Mouse (Mus musculus): ENCODE results near the gene Fyb2.

Gene Fyb2

DNA sequence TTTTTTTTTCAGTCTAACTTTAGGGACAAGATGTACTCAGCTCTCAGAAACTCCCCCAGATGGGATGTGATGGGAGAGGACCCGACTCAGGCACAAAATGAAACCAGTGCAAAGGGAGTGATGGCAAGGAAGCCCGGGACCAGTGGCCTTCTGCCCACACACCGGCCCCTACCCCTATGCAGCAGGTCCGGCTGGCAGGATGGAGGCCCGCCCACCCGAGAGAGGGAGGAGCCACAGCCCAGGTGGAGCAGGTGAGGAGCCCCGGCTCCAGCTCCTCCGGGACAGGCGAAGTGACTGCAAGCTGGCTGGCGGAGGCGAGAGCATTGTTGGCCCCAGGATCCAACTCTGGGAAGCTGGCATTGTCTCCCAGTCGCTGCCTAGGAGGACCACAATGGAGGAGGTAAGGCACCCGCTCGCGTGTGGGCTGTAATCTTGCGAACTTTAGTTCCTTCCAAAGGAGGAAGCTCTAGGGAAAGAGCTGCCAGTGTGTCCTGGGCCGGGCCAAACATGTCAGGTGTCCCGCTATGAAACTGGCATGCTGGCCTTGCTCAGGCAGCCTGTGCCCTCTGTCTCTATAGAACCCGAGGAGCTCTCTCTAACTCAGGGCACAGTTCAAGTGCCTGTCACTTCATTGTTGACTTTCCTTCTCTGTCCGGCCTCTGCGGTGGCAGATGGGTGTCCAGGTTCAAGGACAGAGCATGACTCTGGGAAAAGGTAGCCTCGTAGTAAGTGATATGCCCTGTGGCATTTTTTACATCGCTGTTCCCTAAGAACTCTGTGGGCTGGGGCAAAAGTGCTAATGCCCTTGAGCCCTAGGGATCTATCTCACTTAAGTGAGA, at the start of gene Fyb2:
Fyb2 (plus strand) TSS at position 166 of the 839 bp plus-strand sequence.
- no peak for DNase-seq

DNA sequence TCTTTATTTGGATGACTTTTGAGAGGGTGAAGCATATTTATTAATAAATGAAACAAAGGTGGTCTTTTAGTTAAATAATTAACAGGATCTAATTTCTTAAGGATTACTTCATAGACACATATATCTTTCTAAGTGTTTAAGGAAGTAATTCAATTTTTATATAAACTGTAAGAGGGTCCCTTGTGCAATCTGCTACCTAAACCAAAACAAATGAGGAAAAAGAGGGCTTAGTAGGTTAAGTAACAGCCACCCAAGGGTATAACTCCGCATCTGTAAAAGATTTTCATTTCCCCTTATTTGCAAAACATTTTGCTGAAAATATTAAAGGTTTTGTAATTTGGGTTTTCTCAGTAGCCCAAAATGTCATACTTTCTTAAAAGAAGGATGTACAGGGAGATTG, 48.9 kb upstream of the Fyb2 start:
- DNase-seq: no peak

DNA sequence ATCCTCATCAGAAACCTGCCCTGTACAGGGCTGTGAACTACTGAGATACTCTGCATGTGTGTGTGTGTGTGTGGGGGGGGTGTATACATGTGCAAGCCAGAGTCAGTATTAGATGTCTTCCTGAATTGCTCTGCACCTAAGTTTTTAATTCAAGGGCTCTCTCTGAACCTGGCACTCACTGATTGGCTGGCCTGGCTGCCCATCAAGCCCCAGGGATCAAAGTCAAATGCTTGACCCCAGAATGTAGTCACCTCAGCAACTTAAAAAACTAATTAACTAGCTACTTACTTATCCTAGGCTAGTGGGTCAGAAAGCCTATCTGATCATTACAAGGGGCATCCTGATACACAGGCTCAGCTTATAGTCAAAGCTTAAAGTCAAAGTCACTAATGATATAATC, 43.7 kb upstream of the Fyb2 start:
- DNase-seq: no peak

DNA sequence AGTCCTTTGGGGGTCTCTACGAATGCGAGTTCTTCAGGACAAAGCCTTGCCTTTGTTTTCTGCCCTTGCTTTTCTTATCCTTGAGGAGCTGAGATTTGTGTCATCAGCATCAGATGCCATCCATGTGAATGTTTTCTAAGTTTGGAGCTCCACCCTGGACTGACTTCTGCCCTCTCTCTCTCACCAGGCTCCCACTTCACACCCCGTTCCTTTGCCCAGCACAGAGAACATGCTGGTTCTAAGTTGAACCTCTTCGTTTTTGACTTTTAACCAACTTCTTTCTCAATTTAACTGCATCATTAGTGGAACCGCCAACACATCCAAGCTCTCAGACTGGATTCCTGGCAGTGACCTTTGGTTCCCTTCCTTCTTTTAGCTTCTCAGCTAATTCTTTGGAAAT, 43.1 kb upstream of the Fyb2 start:
- no peak for DNase-seq

DNA sequence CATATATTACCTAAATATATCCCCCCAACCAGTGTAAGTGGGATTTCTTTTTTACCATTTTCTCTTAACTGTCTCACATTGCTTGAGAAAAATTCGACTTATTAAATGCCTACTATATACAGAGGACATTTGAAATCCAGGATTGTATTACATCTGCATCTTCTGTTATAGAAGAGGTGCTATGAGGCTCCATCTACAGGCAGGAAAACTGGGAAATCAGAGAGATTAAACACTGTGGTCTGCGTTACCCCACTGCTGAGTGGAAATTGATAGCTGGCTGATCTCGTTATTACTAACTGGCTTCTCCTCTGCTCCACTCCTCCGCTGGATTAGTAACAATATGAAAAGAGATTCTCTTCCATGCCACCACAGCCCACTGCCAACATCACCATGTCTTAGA, 37.4 kb upstream of the Fyb2 start:
- DNase-seq: no peak

DNA sequence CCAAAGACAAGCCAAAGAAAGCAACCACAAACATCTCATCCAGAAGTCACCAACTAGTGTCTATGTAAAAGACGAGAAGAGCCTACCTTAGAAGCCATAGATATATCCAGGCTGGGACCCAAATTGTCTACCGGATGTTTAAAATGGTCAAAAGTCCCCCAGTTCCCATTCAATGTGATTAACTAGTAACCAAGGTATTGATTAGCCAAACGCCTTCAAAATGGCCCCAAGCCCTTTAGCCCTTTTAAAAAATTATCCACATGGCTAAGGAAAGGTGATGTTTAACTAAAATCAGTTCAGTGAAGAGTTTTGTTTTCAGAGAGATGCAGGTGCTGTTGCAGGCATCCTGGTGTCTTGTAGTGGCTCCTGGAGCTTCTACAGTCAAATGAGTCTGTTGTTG, 36.9 kb upstream of the Fyb2 start, which contains the start of gene C8a:
C8a (minus strand) TSS at position 76 of the 400 bp plus-strand sequence.
- DNase-seq: no peak

DNA sequence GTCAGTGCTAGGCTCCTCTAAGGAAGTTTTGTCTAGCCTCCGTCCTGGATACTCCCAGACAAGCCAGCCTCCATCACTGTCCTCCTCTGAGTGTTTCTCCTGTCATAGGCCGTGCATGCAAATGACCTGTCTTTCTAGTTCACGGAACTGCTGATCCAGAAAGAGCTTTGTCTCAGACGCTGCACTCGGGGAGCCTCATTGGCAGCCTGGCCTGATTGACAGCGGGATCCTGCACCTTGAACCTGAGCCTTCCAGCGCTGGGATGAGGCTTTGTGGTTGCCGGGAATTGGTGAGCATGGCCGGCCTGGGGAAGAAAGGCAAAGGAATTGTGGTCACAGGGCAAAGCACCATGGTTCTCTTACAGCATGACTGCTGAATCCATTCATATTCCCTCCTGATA, 25.8 kb upstream of the Fyb2 start:
- DNase-seq: no peak

DNA sequence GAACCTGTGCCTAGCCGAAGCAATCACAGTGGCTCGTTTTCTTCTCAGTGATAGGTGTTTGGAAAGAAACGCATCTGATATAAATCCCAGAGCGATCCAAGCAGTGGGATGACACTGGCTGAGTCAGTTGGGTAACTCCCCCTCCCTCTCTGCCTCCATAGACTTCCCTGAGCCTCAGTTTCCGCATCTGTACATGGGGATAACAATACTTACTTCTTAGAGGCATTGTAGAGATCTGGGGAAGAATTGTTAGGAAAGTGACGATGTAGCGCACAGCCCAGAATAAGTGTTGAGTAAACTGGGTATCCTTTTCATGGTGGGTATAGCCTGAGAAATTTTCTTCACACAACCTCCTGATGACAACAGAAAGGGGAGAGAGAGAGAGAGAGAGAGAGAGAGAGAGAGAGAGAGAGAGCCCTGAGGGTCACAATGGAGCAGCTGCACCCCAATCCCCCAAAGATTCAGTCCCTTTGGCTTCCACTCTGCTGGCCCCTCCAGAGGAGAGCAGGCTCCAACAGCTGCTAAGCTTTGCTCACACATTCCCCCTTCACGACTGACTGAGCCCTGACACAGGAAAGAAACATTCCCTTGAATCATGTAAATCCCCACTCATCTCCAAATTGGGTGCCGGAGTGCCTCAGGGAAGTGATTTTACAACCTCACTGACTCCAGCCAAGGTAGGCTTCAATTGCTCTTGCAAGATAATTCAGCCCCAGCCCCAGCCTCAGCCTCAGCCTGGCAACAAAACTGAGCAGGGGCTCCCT, 24.6 kb upstream of the Fyb2 start:
- DNase-seq: no peak

DNA sequence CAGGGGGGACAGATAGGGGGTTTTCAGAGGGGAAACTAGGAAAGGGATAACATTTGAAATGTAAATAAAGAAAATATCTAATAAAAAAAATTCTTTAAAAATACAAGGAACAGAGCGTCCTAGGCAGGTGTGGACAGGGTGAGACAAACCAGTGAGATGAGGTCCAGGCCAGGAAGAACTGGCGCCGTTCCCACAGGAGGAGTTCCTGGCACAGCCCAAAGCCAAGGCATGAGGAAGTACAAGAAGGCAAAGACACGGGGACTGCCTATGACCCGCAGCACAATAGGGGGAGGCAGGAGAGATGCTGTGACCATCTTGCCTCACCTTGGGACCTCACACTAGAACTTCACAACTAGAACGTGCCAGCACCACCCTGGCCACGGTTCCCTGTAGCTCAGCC, 21.5 kb upstream of the Fyb2 start:
- peak; percentile 68 to 75 for DNase-seq

DNA sequence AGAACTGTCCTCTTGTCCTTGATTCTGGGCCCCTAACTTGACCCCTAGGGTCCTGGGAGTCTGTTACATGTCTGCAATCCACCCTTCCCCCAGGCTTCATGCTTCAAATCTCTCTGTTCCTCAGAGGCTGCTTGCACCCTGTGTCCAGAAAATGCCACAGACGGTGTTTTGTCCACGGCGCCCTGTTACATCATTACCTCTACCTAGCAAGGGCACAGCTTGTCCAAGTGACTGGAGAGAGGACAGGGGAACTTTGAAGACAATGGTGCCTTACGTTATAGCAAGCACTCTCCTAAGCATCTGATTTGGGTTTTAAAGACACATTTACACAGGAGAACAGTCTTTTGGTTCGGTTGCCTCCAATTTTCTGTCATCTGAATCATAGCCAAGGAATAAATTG, 19.7 kb upstream of the Fyb2 start:
- peak in 1 of 2 experiments; percentile 23 for DNase-seq

DNA sequence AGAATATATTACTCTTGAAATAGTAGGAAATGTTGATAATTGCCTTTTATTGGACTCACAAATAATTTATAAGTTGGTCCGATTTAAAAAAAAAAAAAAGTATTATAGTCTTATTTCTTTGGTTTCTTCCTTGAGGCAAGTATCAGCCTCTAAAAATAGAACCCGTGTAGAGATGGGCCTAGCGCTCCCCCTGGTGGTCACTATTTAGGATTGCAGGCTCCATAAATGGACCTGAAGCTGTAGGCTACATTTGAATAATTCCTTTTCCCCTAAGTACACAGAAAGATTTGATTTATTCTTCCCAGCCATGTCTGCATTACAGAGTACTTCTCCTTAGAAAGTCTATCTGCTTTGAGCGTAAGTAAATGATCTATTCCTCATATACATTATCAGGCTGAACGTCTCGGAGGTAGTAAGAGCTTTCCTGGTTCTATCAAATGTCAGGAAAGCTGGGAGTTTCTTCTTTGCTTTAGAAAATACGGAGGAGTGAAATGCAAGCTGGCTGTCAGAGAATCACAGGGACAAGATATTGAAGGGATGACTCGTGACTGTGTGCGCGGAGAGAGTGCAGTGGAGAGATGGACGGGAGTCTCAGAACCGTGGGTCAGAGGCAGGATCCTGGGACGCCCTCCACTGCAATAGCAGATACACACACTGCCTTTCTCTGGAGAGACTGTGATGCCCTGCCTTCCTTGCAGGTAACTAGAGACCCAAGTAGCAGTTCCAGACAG, 19.1 kb upstream of the Fyb2 start:
- peak; percentile 75 to 82 for DNase-seq

DNA sequence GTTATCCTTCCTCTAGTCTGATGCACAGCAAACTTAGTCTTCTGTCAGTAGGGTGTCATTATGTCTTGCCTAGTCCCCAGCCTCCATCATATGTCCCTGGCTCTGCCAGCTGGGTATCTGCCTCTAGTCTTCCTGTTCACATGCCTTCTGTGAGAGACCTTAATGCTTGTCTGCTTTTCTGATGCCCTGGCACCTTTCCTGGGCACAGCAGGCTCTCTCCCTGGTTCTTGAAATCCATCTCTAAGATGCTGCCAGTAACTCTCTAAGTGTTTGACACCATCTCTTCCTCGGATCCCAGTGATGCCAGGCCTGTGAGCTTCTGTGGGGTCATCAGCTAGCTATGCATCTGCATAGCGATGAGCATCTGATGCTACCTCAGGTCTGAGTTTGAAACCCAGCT, 10.4 kb upstream of the Fyb2 start:
- DNase-seq: peak; percentile 71 to 72

DNA sequence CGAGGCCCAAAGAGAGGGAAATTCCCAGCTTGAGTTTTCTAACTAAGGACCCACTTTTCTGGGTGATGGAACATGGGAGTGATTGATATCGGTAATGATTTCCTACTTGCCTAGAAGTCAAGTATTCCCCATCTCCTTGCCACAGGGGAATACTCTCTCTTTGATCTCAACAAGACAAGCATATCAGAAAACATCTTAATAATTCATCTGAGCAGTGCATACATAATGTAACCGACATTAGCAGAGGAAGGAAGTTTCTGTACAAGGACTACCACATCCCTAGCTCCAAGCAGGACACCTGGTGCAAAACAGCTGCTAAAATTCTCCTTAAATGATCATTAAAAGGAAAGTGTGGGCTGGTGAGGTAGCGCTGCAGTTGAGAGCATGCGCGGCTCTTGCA, 8.2 kb upstream of the Fyb2 start:
- DNase-seq: no peak

DNA sequence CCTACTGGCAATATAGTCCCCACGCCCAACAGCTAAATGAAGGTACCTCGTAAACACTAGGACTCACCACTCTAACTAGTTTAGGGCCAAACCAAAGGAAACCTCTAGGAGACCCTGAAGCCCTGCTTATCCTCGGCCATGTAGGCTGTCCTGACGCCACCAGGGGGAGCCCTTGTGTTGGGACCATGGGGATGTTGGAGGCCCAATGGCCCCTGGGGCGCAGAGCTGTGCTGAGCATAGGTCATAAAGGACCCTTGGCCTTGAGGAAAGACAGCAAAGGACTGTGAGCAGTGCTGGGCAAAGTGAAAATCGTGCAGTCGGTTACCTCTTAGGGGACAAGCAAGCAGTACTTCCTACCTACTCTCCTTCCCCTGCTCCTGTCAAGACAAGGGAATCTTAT, 1.6 kb upstream of the Fyb2 start:
- peak; percentile 75 to 85 for DNase-seq

DNA sequence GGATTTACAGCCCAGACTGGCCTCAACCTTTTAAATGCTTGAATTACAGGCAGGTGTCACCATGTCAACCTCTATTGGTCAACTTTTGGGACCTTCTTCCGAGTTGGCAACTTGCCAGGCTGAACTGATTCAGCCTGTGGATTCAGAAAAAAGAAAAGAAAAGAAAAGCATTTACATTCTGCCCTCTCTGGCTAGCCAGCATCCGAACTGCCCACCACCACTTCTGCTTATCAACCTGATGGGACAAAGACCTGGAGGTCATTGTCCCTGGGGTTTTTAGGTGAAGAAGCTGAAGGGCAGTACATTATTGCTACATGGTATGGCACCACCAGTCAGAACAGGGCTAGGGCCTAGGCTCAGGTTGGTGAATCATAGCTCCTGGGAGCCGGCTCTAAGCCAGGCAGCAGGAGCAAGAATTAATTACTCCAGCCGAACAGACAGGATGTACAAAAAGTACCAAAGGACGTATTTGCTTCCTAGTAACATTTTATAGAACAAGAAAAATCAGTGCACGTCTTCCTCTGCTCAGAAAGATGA, 1.5 kb downstream of the Fyb2 start:
- no peak for DNase-seq

DNA sequence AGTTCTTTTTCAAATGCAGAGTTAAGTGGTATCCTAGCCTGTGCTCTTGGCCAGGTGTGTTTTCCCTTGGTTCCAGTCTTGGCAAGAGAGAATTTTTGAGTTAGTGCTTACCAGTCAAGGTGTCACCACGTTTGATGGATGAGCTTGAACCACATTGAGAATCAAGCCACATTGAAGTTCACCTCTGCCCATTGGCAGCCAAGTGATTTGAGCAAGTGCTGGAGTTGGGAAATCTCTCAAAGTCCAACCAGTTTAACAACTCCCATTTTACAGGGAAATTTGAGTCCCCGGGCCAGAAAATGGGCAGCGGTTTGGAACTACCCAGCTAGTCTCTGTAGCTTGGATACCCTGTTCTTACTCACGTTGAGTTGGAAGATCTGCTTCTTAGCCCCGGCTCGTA, 4.8 kb downstream of the Fyb2 start:
- no peak for DNase-seq

DNA sequence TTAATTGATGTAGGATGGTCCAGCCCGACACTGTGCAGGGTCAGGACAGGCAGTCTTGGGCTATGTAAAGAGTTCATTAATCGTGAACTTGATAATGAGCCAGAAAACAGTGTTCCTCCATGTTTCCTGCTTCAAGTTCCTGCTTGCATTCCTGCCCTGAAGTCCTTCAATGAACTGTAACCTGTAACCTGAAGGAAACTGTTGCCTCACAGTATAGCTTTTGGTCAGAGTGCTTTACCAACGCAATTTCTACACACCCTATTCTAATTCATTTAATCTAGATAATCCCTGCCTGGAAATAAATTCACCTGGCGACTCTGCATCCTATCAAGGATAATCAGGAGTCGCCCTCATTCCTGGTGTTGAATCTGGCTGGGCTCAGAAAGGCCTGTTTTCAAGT, 12.1 kb downstream of the Fyb2 start:
- DNase-seq: no peak

DNA sequence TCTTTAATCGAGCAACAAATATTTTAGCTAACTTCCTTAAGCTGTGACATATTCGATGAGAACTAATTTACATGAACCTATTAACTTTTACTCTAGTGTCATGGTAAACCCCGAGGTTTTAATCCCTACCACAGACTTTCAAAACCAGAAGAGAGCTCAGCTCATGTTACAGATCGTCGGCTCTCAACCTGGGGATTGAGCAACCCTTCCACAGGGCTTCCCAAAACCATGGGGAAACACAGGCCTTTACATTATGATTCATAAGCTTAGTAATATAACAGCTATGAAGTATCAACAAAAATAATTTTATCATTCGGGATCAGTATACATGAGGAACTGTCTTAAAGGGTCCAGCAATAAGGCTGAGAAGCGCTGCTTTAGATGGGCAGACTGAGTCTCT, 15.9 kb downstream of the Fyb2 start:
- no peak for DNase-seq

DNA sequence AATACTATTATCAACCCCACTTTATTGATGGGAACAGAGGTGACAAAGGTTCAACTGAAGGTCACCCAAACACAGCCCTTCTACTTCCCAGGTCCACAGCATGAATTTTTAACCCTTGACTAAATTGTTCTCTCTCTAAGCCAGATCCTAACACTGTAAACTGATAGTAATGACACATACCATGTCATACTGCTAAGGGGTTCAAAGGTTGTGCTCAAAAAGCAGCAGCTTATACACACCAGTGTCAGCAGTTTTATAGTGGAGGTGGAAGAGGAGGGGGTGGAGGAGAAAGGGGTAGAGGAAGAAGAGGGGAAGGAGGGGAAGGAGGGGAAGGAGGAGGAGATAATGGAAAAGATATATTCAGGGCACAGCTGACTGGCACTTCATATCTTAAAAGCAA, 20.4 kb downstream of the Fyb2 start:
- DNase-seq: no peak

DNA sequence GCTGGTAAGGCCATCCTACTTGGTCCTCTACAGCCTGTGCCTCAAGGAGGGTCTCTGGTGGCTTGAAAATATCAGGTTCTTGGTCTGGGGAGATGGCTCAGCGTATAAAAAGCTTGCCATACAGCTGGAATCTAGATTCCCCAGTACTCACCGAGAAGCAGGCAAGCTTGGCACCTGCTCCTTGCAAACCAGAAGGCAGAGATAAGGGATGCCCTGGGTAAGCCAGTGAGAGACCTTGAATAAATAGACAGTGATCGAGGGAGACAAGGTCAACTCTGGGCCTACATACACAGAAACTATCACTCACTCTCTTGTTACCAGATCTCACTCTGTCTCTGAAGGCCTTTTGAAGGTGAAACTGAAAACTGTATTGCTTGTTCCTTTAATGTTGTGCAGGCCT, 21.7 kb downstream of the Fyb2 start:
- peak in 1 of 2 experiments; percentile 4 for DNase-seq

DNA sequence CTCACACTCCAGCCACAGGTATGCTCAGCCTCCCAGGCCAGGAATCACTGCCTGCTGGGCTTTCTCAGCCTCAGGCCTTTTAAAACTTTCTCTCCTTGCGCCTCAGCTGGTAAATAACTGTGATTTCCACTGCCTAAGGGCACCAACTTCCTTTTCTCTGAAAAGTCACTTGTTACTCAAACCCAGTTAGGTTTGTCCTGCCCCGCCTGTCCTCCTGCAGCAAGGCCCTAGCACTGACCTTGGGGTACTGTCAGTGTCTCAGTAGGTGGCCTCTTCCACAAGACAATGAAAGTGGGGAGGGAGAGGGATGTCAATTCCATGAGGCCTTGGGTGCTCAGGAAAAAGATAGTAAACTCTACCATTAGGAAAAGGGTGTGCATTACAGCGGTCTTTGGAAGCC, 22.2 kb downstream of the Fyb2 start:
- no peak for DNase-seq

DNA sequence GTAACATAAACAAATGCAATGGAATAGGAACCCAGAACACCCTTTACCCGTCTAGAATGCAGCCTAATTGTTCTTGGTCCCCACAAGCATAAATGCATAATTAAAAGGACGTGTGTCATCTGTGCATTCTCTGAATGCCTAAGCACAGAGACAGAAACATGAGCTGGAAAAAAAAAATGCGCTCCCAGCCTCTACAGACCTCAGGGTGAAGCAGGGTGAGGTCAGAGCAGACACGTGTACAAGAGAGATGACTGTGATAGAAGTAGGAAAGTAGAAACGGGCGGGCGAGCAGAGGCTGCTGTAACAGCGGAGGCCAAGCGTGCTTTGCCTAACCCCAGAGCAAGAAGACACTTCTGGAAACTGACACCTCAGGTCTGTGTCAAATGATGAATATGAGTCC, 22.8 kb downstream of the Fyb2 start:
- no peak for DNase-seq

DNA sequence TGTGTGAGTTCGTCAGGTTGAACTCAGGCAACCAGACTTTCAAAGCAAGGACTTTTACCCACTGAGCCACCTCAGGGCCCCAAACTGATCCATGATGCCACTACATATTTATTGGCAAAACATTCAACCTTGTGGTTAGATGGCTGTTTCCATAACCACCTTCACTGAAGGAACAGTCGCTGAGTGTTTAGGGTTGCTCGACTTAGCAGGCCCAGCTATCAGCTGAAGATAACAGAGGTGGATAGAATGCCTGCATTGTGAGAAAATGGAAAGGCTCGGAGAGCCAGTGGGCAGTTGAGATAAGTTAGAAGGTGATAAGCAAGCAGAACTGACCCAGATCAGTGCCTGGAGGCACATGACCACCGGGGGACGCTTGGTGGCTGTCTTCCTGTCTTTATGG, 26.3 kb downstream of the Fyb2 start:
- DNase-seq: no peak
